Mouse (Mus musculus) forebrain, embryonic 10.5 days (tissue): ENCODE measurements around the gene 4933424G06Rik. TPM values are rescaled to one million over a fixed set of nuclear protein-coding genes. Genes with fewer than 3 reads are reported as not detected.
A peak's percentile ranks its signal among the peaks of the same experiment; 100 is the strongest.

Source experiments
- DNase-seq: peaks from one replicate; pipeline ENCODE4 v3.0.0-alpha.2; 2017; ENCODE audit warnings: low spot score; ENCODE audit errors: extremely low spot score
- H3K27ac ChIP-seq: fragments of 300-500 bp; sonication (generic); 2 replicates; pipeline ENCODE4 v1.5.1; 2016; ENCODE audit warnings: mild to moderate bottlenecking
- H3K27me3 ChIP-seq: fragments of 300-500 bp; sonication (generic); 2 replicates; pipeline ENCODE4 v1.6.1; 2016; ENCODE audit warnings: mild to moderate bottlenecking; ENCODE audit not compliant: poor library complexity, severe bottlenecking
- H3K36me3 ChIP-seq: fragments of 300-500 bp; sonication (generic); replicated peaks from 2 replicates; pipeline ENCODE4 v1.6.1; 2016; ENCODE audit warnings: mild to moderate bottlenecking, moderate library complexity
- H3K4me1 ChIP-seq: fragments of 300-500 bp; sonication (generic); 2 replicates; pipeline ENCODE4 v1.6.1; 2016
- H3K4me3 ChIP-seq: fragments of 300-500 bp; sonication (generic); 2 replicates; pipeline ENCODE4 v1.5.1; 2016; ENCODE audit warnings: mild to moderate bottlenecking, moderate library complexity
- H3K9me3 ChIP-seq: fragments of 300-500 bp; sonication (generic); 2 replicates; pipeline ENCODE4 v1.6.1; 2016; ENCODE audit warnings: mild to moderate bottlenecking, moderate library complexity
- WGBS: fragments of 180-500 bp; shearing (Covaris S2); methylation state at CpG from one replicate; pipeline ENCODE4 v1.1.7; 2016; 5-methylcytosine and 5-hydroxymethylcytosine counted together
- polyA plus RNA-seq: library from polyadenylated mRNA; unstranded; fragments of >200 nt; fragmentation: Nextera tagmentation; extraction: Ambion mirVana; gene quantifications from 2 replicates; pipeline ENCODE4 v1.2.1, GENCODE M21; 2016

Gene 4933424G06Rik
- polyA plus RNA-seq, 1 experiment from 2014 or later: not detected

DNA sequence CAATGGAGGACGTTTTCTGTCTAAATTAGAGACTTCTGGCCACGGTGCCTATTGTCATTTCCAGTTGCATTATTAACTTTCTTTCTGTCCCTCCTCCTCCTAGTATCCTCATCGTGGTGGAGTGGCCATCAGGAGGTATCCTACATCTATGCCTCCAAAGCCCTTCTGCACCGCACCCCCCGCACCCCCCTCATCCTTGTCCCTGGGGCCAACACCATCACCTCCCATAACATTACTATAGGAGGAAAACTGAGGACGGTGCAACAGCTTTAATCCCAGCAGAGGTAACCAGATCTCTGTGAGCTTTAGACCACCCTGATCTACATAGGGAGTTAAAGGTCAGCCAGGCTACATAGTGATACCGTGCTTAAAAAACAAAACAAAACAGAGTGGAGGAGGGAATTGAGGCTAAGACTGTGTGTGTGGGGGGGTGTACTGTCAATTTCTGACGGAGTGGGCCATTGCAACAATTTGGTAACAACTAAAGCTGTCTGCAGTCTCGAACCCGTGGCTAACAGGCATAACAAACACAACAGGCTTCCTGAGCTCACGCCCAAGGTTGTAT lies 19.2 kb upstream of the 4933424G06Rik start:
- Histone ChIP-seq H3K36me3 (peaks cover 28% of the 10 kb centered on the region), H3K4me1 (peaks cover 16% of the 10 kb centered on the region), H3K9me3 (no peaks in the 10 kb centered on the region), H3K27ac (peak overlapping the region; percentile 87), H3K27me3 (no peaks in the 10 kb centered on the region), H3K4me3 (peak overlapping the region; percentile 93)
- DNase-seq: no peak
- 61% methylated on average over 11 of the region's 11 CpGs for WGBS

DNA sequence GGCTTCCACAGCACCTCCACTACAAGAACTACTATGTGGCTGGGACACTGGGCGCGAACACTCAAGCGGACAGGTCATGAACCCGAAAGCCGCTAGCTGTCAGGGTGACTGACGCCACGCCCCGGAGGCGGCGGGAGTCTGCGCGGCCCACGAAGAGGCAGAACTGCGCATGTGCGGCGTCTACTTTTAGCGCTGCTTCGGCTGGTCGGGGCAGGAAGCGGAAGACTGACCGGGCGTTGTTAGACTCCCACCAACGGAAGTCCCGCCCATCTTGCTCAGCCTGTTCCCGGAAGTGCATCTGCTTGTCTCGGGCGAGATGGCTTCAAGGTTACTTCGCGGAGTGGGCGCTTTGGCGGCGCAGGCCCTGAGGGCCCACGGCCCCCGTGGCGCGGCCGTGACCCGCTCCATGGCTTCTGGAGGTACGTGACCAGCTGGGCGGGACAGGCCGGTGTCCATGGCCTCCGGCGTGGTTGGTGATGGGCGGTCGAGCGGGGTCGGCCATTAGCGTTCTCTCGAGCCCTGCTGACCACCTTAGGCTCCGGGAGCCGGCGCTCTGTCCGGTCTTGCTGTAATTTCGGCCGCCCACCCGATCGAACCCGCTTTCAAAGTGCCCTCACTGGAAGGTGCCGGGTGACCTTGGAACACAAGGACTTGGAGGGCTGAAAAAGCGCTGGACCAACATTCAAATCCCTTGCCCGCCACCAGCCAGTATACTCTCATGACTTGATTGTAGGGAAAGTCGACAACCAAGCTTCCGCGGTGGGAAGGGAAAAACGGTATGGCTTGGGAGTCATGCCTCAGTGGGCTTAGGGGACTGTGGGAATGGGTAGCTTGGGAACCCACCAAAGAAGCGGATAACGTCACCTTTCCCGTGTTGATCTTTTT lies 18.4 kb upstream of the 4933424G06Rik start, which contains the start of gene Cox5b:
TSS of gene Cox5b (plus strand) at position 179 of the 885 bp plus-strand sequence.
- Histone ChIP-seq H3K27me3 (no peaks in the 10 kb centered on the region), H3K9me3 (no peaks in the 10 kb centered on the region), H3K36me3 (peaks cover 28% of the 10 kb centered on the region), H3K27ac (peak within 1 kb of the TSS; percentile 87), H3K4me1 (peaks cover 16% of the 10 kb centered on the region), H3K4me3 (peak within 1 kb of the TSS; percentile 93)
- WGBS: under 1% methylated on average over 68 of the region's 68 CpGs
- DNase-seq: peak; percentile 99

DNA sequence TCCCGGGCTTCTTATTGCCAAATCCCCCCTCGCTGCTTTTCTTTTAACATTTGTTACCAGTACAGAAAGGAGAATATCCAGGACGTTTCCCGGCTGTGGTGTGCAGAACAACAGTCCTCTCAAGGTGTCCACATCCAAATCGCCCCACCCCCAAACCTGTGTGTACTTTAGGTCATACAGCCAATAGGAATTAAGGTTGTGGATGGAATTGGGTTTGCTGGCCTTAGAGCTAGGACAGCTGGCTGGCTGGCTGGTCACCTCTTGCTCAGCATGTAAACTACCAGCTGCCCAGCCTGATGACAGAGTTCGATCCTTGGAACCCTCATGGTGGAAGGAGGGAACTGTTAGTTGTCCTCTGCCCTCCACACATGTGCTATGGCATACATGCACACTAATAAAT lies 15.1 kb upstream of the 4933424G06Rik start:
- Histone ChIP-seq H3K4me1 (peaks cover 19% of the 10 kb centered on the region), H3K9me3 (no peaks in the 10 kb centered on the region), H3K36me3 (peaks cover 45% of the 10 kb centered on the region), H3K27me3 (no peaks in the 10 kb centered on the region), H3K4me3 (no peak overlapping the region), H3K27ac (no peak overlapping the region)
- DNase-seq: no peak
- 86% methylated on average over 6 of the region's 6 CpGs for WGBS

DNA sequence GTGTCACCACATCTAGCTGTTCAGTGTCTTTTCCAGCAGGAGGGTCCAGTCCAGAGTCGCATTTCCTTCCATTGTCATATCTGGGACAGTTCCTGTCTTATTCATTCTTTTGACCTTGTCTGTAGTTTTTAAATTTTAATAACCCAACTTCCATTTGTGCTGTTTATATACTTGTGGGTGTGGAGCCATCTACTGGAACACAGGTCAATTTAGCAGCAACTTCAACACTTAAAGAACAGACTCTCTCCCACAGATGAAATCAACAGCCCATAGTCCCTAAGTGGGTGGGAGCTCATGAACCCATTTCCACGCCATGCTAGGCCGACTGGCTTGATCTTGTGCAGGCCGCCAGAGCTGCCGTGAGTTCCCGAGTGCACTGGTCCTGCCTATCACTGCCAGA lies 13.5 kb upstream of the 4933424G06Rik start:
- no peaks in the 10 kb centered on the region for H3K27me3 ChIP-seq
- no peak overlapping the region for H3K27ac ChIP-seq
- peaks cover 61% of the 10 kb centered on the region for H3K36me3 ChIP-seq
- 75% methylated on average over 6 of the region's 6 CpGs for WGBS
- no peaks in the 10 kb centered on the region for H3K9me3 ChIP-seq
- peaks cover 13% of the 10 kb centered on the region for H3K4me1 ChIP-seq
- H3K4me3 ChIP-seq: no peak overlapping the region
- no peak for DNase-seq

DNA sequence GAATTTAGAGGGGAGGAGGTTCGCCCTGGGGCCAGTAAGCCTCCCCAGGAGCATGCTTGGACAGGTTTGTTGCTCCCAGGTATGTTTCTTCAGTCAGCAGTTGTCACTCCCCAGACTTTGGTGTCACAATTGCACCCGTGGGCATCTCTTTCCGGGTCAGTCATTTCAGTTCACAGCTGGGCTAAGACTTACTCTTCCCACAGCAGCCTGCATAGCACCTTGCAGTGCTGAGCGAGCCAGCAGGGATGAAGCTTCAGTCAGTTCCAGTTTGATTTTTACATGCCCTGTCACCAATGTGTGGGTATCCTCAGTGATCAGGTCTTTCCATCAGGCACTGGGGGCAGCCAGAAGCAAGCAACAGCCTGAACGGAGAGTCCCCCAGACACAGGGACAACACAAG lies 12.9 kb upstream of the 4933424G06Rik start:
- 74% methylated on average over 5 of the region's 5 CpGs for WGBS
- no peaks in the 10 kb centered on the region for H3K27me3 ChIP-seq
- no peak overlapping the region for H3K27ac ChIP-seq
- no peaks in the 10 kb centered on the region for H3K9me3 ChIP-seq
- peaks cover 67% of the 10 kb centered on the region for H3K36me3 ChIP-seq
- no peak overlapping the region for H3K4me3 ChIP-seq
- DNase-seq: no peak
- peaks cover 9% of the 10 kb centered on the region for H3K4me1 ChIP-seq

DNA sequence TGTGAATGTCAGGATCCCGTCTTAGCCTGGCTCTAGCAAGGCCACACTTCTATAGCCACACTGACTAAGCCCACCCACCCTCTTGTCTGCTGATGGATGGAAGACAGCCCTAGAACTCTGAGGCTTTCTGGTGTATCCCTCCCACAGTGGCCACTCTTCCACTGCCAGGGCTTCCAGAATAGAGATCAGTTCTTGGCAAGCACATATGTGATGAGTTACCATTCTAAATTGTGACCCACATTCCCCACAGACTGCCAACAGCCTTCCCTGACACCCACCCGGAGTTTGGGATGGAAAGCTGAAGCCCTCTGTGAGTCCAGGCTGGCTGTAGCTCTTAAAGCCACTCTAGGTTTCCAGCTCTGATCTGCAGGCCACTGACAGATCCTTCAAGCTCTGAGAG lies 2.8 kb upstream of the 4933424G06Rik start:
- no peak overlapping the region for H3K27ac ChIP-seq
- no peaks in the 10 kb centered on the region for H3K27me3 ChIP-seq
- 87% methylated on average over 2 of the region's 2 CpGs for WGBS
- H3K9me3 ChIP-seq: no peaks in the 10 kb centered on the region
- peaks cover 60% of the 10 kb centered on the region for H3K36me3 ChIP-seq
- H3K4me3 ChIP-seq: no peak overlapping the region
- DNase-seq: no peak
- peaks cover 29% of the 10 kb centered on the region for H3K4me1 ChIP-seq

DNA sequence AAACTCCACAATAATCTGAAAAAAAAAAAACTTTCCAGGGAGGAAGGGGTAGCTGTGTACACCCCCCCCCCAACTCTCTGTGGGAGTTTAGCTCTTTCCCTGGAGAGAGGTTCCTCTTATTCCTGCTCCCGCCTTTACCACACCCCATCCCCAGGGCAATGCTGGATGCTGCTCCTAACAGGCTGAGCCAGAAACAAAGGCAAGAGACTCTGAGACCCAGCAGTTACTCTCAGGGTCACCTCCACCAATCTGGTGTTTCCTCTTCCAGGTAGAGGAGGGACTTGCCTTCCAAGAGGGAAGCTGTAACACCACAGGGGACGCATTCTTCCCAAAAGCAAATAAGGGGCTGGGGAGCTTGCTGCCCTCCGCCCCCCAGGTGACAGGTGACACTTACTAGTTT lies 2.2 kb upstream of the 4933424G06Rik start:
- Histone ChIP-seq H3K36me3 (peaks cover 54% of the 10 kb centered on the region), H3K4me3 (peak overlapping the region; percentile 98; the same call in 1 of the 2 replicates), H3K27ac (no peak overlapping the region), H3K27me3 (no peaks in the 10 kb centered on the region), H3K4me1 (peaks cover 29% of the 10 kb centered on the region), H3K9me3 (no peaks in the 10 kb centered on the region)
- DNase-seq: no peak
- WGBS: 76% methylated on average over 3 of the region's 3 CpGs

DNA sequence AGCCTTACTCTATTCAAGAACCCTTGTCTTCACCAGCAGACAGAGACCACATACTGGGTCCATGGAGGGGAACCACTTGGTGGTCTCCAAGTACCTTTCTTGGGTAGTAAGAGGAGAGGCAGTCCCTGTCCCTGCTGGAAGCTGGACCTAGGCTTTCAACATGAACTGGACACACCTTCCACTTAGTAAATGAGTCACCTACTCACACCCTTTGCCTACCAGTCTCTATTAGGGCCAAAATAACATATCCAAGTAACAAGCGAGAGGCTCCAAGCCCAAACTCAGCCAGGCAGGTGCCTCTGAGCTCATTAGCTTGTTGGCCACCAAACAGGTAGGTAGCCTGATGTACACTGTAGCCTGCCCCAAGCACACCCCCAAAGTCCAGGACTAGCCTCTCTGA lies 1.3 kb upstream of the 4933424G06Rik start:
- peak overlapping the region; percentile 98 for H3K4me3 ChIP-seq
- no peak for DNase-seq
- no peaks in the 10 kb centered on the region for H3K9me3 ChIP-seq
- H3K4me1 ChIP-seq: peaks cover 29% of the 10 kb centered on the region
- no peaks in the 10 kb centered on the region for H3K27me3 ChIP-seq
- H3K27ac ChIP-seq: peak overlapping the region; percentile 97
- 88% methylated on average over 1 of the region's 1 CpGs for WGBS
- peaks cover 46% of the 10 kb centered on the region for H3K36me3 ChIP-seq

DNA sequence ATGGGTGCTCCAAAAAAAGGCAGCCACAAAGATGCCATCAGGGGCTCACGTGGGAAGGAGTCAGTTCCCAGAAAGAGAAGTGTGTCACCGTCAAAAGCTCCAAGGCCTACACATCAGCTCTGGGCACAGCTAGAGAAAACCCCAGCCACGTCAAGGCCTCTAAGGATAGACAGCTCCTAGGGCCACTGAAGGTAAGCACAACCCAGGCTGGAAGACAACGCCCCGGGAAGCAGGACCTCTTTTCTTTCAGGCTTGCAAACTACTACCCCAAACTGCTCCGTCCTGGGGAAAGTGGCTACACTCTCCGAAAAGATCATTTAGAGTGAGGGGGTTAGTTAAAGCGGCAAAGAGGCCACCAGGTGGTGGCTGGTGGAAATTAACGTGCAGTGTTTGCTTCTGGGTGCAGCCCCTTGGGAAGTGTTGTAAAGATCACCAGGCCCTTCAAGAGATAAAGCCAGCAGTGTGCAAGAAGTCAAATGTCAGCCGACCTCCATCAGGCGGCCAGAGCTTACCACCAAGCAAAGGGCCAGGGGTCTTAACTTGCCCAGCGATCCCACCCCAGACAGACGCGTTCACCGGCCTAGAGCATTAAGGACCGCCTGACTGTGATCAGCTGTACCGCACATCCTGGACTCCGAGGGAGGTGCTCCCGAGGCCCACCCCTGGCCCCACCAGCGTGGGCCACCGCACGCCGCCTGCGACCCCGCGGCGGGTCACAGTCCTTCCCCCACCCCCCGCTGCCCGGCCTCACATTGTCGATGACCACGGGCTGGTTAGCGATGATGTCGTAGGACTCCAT lies 695 bp upstream of the 4933424G06Rik start:
- WGBS: under 1% methylated on average over 33 of the region's 33 CpGs
- Histone ChIP-seq H3K27me3 (no peaks in the 10 kb centered on the region), H3K36me3 (peaks cover 39% of the 10 kb centered on the region), H3K27ac (peak overlapping the region; percentile 97), H3K4me1 (peaks cover 29% of the 10 kb centered on the region), H3K9me3 (peaks cover 4% of the 10 kb centered on the region; the same call in 1 of the 2 replicates), H3K4me3 (peak overlapping the region; percentile 98)
- DNase-seq: no peak

DNA sequence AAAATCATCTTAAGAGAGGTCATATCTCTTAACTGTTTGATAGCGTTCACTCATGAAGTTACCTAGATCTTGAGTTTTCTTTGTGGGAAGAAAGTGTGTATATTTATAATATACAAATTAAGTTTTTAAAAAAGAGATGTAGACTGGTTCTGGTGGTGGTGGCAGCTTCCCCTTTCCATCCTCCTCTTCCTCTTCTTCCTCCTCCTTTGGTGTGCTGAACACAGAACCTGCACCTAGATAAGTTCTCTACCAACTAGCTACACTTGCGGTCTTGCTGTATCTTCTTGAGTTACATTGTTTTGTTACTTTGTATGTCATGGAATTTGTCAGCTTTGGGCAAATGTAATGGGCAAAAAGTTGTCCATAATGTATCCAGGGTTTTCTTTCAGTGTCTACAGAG lies 1.2 kb downstream of the 4933424G06Rik start:
- no peak for DNase-seq
- 91% methylated on average over 2 of the region's 2 CpGs for WGBS
- H3K4me3 ChIP-seq: no peak overlapping the region
- peaks cover 4% of the 10 kb centered on the region; the same call in 1 of the 2 replicates for H3K9me3 ChIP-seq
- H3K27ac ChIP-seq: no peak overlapping the region
- peaks cover 21% of the 10 kb centered on the region for H3K36me3 ChIP-seq
- H3K27me3 ChIP-seq: no peaks in the 10 kb centered on the region
- peaks cover 29% of the 10 kb centered on the region for H3K4me1 ChIP-seq

DNA sequence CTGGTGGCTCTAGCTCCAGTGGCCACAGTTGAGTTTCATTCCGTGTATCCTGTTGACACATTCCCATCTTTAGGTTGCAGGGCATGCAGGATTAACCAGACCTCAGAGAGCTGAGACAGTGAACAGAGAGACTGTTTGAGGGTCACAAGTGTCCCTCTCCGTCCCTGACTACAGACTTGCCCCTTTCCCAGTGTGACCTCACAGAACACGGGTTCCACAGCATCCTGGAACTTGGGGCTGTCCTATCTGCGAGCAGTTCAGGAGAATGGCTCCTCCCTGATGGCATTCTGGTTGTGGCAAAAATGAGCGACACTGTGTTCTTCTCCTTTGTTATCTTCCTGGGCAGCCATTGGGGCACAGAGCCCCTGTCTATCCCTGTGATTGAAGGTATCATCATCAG lies 4.4 kb downstream of the 4933424G06Rik start, which contains the start of gene Actr1b:
TSS of gene Actr1b (minus strand) at position 112 of the 400 bp plus-strand sequence.
- Histone ChIP-seq H3K9me3 (peaks cover 4% of the 10 kb centered on the region; the same call in 1 of the 2 replicates), H3K4me1 (peaks cover 7% of the 10 kb centered on the region), H3K27ac (no peak within 1 kb of the TSS), H3K36me3 (no peaks in the 10 kb centered on the region), H3K27me3 (no peaks in the 10 kb centered on the region), H3K4me3 (no peak within 1 kb of the TSS)
- DNase-seq: no peak
- WGBS: 78% methylated on average over 5 of the region's 5 CpGs

DNA sequence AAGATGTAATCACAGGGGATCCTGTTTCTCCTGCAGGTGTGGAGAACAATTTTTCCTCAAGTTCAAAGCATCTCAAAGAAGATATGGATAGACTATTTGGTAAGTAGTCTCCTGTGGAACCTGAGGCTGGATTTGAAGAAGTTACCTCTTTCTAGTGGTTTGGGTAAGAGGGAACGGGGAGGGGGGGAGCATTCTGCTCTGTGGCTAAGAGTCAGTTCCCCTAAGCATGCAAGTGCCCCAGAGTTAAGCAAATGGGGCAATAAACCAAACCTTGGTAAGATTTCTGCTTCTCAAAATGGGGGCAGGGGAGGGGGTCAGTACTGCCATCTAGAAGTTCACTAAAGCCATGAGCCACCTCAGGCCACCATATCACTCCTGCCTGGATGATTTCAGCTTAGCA lies 8.8 kb downstream of the 4933424G06Rik start:
- H3K9me3 ChIP-seq: peaks cover 4% of the 10 kb centered on the region; the same call in 1 of the 2 replicates
- peaks cover 7% of the 10 kb centered on the region for H3K4me1 ChIP-seq
- no peak for DNase-seq
- H3K36me3 ChIP-seq: no peaks in the 10 kb centered on the region
- H3K4me3 ChIP-seq: no peak overlapping the region
- H3K27ac ChIP-seq: no peak overlapping the region
- 86% methylated on average over 1 of the region's 1 CpGs for WGBS
- H3K27me3 ChIP-seq: no peaks in the 10 kb centered on the region
